Comparison of ENCODE assay signal across 8 mouse cellular contexts in genomic region chr19:5040862-5041523, GRCm38 (mm10). TPM values are rescaled to one million over a fixed set of nuclear protein-coding genes. Genes with fewer than 3 reads are reported as not detected.
A peak's percentile ranks its signal among the peaks of the same experiment; 100 is the strongest.
DNase-seq lines count a peak whose midpoint lies in the region; ATAC-seq lines count a peak whose summit lies in the region.

Gene Brms1, plus strand, starts transcription at chr19:5041354.

- peak within 1 kb of the TSS; percentile 83 for H3K4me3 ChIP-seq in intestine, embryonic 16.5 days (ENCODE audit: low read length)

- H3K36me3 ChIP-seq in intestine, embryonic 16.5 days (ENCODE audit: control insufficient read depth, insufficient read depth, low read length): no peaks in the 10 kb centered on the region

- H3K27me3 ChIP-seq in intestine, embryonic 16.5 days (replicated peaks; ENCODE audit: control insufficient read depth, insufficient read depth, low read length): no peaks in the 10 kb centered on the region

- H3K9me3 ChIP-seq in intestine, embryonic 16.5 days (ENCODE audit: control insufficient read depth, low read length): no peaks in the 10 kb centered on the region

- DNase-seq in adrenal gland, adult 8-10 months: peak; percentile 91
- peak; percentile 90 for DNase-seq in embryo, embryonic 11.5 days (ENCODE audit: low read depth, low spot score)
- DNase-seq in gastrocnemius, postnatal 4 days (ENCODE audit: low spot score in 2 of 2): peak; percentile 77 to 90
- peak; percentile 95 for DNase-seq in left cerebral cortex, postnatal 25 days (ENCODE audit: low spot score in 2 of 2)
- peak; percentile 96 for DNase-seq in mesoderm, embryonic 11.5 days (ENCODE audit: low read depth, low spot score)
- DNase-seq in right cerebral cortex, postnatal 25 days: peak; percentile 93
- peak; percentile 86 to 89 for DNase-seq in urinary bladder, postnatal 36 days (ENCODE audit: low spot score in 2 of 2)

- 3% methylated on average over 40 of the region's 40 CpGs for WGBS in intestine, embryonic 16.5 days

- peak within 1 kb of the TSS; percentile 98 for H3K4me2 ChIP-seq in intestine, embryonic 16.5 days (ENCODE audit: low read depth, low read length)

- ATAC-seq in intestine, embryonic 16.5 days: peak; percentile 82

- H3K27ac ChIP-seq in intestine, embryonic 16.5 days (ENCODE audit: low read length): peak within 1 kb of the TSS; percentile 74

- H3K9ac ChIP-seq in intestine, embryonic 16.5 days (ENCODE audit: low read depth, low read length): peak within 1 kb of the TSS; percentile 91

- intact Hi-C loops in left cerebral cortex, postnatal 25 days (cut with DNase I): no loop called here

- H3K4me1 ChIP-seq in intestine, embryonic 16.5 days (ENCODE audit: control insufficient read depth, insufficient read depth, low read length): peaks cover 27% of the 10 kb centered on the region

RNA-seq across cellular contexts. Expression of gene Brms1, which starts in this region (rescaled TPM):
- 10 to 100 TPM; 30.0 to 40.1 (median 33.6) TPM for total RNA-seq in adrenal gland, adult 8-10 months (2022)
- total RNA-seq in gastrocnemius, postnatal 4 days (2021): 10 to 100 TPM; 18.3 to 19.6 TPM
- 43.7 and 44.1 TPM in 2 replicates for polyA plus RNA-seq in intestine, embryonic 16.5 days (2015; fragmentation: Nextera tagmentation; extraction: Ambion mirVana)
- total RNA-seq in left cerebral cortex, postnatal 25 days (2021): 10 to 100 TPM; 20.2 to 23.6 TPM

Comparison
In these comparisons a context has a peak if more than half of its experiments do, and no peak if none do; other contexts are left out.
1. Peak in every context shown above with its lines: DNase-seq, ATAC-seq, H3K4me3 ChIP-seq and H3K27ac ChIP-seq.